Mouse (Mus musculus) liver, embryonic 16.5 days (tissue): Measurements from ENCODE around the gene Tspan13. TPM values are rescaled to one million over a fixed set of nuclear protein-coding genes. Genes with fewer than 3 reads are reported as not detected.

ENCODE experiments used
- ATAC-seq: fragments of 200-750 bp; cut with Nextera tagmentation; 2 replicates; pipeline ENCODE4 v1.8.0; 2017; ENCODE audit warnings: low read depth, mild to moderate bottlenecking, moderate number of reproducible peaks, moderate library complexity
- H3K27ac ChIP-seq: fragments of 300-500 bp; sonication (generic); 2 replicates; pipeline ENCODE4 v1.5.1; 2014; ENCODE audit warnings: mild to moderate bottlenecking, low read length
- H3K27me3 ChIP-seq: fragments of 300-500 bp; sonication (generic); 2 replicates; pipeline ENCODE4 v1.6.1; 2014; ENCODE audit warnings: low read depth, low read length, mixed read lengths; ENCODE audit not compliant: control insufficient read depth, insufficient read depth
- H3K36me3 ChIP-seq: fragments of 300-500 bp; sonication (generic); 2 replicates; pipeline ENCODE4 v1.6.1; 2014; ENCODE audit warnings: mild to moderate bottlenecking; ENCODE audit not compliant: control insufficient read depth, insufficient read depth
- H3K4me1 ChIP-seq: fragments of 300-500 bp; sonication (generic); 2 replicates; pipeline ENCODE4 v1.6.1; 2014; ENCODE audit warnings: low read depth, low read length, mixed read lengths; ENCODE audit not compliant: control insufficient read depth
- H3K4me2 ChIP-seq: fragments of 300-500 bp; sonication (generic); 2 replicates; pipeline ENCODE4 v1.6.1; 2014; ENCODE audit warnings: low read depth, low read length, mixed read lengths
- H3K4me3 ChIP-seq: fragments of 300-500 bp; sonication (generic); 2 replicates; pipeline ENCODE4 v1.5.1; 2014; ENCODE audit warnings: low read depth, mild to moderate bottlenecking, low read length
- H3K9ac ChIP-seq: fragments of 300-500 bp; sonication (generic); 2 replicates; pipeline ENCODE4 v1.6.1; 2014; ENCODE audit warnings: low read depth, low read length
- H3K9me3 ChIP-seq: fragments of 300-500 bp; sonication (generic); replicated peaks from 2 replicates; pipeline ENCODE4 v1.6.1; 2016; ENCODE audit warnings: low read length; ENCODE audit not compliant: control insufficient read depth
- WGBS: fragments of 180-500 bp; shearing (Covaris S2); extraction: QIAGEN DNeasy Blood & Tissue Kit; methylation state at CpG from one replicate; pipeline ENCODE4 v1.1.7; 2014; ENCODE audit not compliant: insufficient replicate concordance; 5-methylcytosine and 5-hydroxymethylcytosine counted together
- polyA plus RNA-seq: library from polyadenylated mRNA; unstranded; fragments of >200 nt; fragmentation: Nextera tagmentation; extraction: Ambion mirVana; gene quantifications from 2 replicates; pipeline ENCODE4 v1.2.1, GENCODE M21; 2015

Tspan13 gene
- polyA plus RNA-seq, 1 experiment from 2014 or later, result 16.6 TPM

DNA sequence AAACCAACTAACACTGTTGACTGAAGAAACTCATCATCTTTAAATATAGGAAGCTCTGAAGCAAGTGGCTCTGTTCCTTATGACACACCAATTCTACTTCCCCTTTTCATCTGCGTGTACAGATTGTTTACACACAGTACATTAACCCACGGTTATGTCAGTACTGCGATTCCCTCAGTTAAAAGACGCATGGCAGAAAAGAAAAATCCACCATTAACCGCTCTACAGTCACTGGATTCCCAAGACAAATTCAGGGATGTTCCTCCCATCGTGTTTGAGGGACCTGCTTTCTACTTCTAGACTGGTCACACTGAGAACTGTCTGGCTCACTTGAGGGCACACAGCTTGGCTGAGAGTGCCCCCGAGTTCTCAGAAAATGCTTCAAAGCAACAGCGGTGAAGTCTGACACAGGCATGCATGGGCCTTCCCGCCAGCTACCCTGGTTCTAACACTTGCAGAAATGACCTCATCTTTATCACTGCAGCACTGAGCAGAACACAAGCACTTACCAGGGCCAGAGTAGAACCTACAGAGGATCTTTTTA is 2.7 kb downstream of the Tspan13 start:
- 21% methylated on average over 9 of the region's 9 CpGs for WGBS
- H3K9ac ChIP-seq, result peak overlapping the region; percentile 20; the same call in 1 of the 2 replicates
- H3K4me1 ChIP-seq, result peaks cover 10% of the 10 kb centered on the region; the same call in 1 of the 2 replicates
- no peak for ATAC-seq
- H3K36me3 ChIP-seq, result no peaks in the 10 kb centered on the region
- H3K4me3 ChIP-seq, result 0 out of 2 replicates have a peak overlapping the region, but pooled peaks have one; percentile 6
- H3K27me3 ChIP-seq, result no peaks in the 10 kb centered on the region
- peak overlapping the region; percentile 24; the same call in 1 of the 2 replicates for H3K27ac ChIP-seq
- H3K9me3 ChIP-seq, result no peaks in the 10 kb centered on the region
- 0 out of 2 replicates have a peak overlapping the region, but pooled peaks have one; percentile 9 for H3K4me2 ChIP-seq

DNA sequence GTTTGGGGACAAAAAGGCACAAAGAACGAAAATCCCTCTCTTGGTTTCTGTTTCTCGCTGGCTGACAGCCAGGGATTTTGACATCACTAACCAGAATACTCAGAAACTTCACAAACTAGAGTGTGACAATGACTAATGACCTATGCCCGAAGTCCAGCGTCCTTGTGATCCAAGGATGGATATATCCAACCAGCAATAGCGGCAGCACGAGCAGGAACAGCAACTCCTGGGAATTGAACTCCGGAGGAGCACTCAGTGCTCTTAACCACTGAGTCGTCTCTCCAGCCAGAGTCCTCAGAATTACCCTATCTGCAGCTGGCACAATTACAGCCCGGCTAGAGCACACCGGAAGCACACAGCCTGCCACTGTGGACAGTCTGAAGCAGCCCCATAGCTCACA is 5.5 kb downstream of the Tspan13 start:
- no peak for ATAC-seq

GRCm38 (mm10) chr12:36036121-36036520 is 6.2 kb downstream of the Tspan13 start:
- ATAC-seq, result no peak
- no peaks in the 10 kb centered on the region for H3K9me3 ChIP-seq
- no peak overlapping the region for H3K9ac ChIP-seq
- no peaks in the 10 kb centered on the region for H3K36me3 ChIP-seq
- no peak overlapping the region for H3K4me3 ChIP-seq
- H3K4me2 ChIP-seq, result no peak overlapping the region
- peaks cover 2% of the 10 kb centered on the region; the same call in 1 of the 2 replicates for H3K4me1 ChIP-seq
- 89% methylated on average over 7 of the region's 7 CpGs for WGBS
- no peak overlapping the region for H3K27ac ChIP-seq
- no peaks in the 10 kb centered on the region for H3K27me3 ChIP-seq

More for the DNA sequence above, 5.5 kb downstream of the Tspan13 start:
- Histone ChIP-seq H3K4me3 (no peak overlapping the region), H3K36me3 (no peaks in the 10 kb centered on the region), H3K4me1 (peaks cover 7% of the 10 kb centered on the region; the same call in 1 of the 2 replicates), H3K4me2 (no peak overlapping the region), H3K9ac (no peak overlapping the region), H3K27me3 (no peaks in the 10 kb centered on the region), H3K27ac (no peak overlapping the region), H3K9me3 (no peaks in the 10 kb centered on the region)
- WGBS, result 70% methylated on average over 10 of the region's 10 CpGs

DNA sequence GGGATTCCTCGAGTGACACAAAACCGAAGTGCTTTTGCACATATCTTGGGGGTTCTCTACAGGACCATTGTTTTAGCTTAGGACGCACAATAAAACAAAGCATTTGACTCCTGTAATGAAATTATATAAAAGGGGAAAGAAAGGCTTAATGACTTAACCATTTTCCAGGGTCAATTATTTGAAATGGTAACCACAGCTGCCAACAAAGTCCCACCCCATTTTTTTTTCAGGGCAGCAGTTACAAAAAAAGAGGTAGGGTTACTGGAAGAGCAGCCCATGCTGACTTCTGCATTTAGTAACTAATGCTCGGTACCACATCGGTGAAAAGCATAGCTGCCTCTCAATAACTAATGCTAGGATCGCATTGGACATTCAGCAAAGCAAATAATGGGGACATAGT is 6.8 kb downstream of the Tspan13 start:
- Histone ChIP-seq H3K4me1 (peaks cover 4% of the 10 kb centered on the region; the same call in 1 of the 2 replicates), H3K27ac (no peak overlapping the region), H3K27me3 (no peaks in the 10 kb centered on the region), H3K4me2 (no peak overlapping the region), H3K9ac (no peak overlapping the region), H3K9me3 (no peaks in the 10 kb centered on the region), H3K4me3 (no peak overlapping the region), H3K36me3 (no peaks in the 10 kb centered on the region)
- WGBS, result 63% methylated on average over 6 of the region's 6 CpGs
- ATAC-seq, result no peak

DNA sequence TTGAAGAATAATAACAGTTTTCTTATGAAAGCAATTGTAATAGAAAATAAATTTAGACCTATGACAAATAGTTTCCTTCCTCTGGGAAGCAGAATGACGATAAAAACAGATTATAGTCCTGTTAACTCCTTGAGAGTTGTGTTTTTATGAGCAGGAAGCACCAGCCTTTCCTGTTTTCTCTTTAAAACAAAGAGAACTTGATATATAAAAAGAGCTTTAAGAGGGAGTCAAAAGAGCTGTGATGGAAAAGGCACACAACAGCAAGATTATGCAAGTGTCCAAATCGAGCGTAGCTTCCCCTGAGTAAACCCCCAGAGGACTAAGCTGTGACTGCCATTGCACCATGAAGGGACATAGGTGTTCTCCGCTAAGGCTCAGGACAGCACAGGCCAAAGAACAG is 9.9 kb downstream of the Tspan13 start:
- H3K4me3 ChIP-seq, result no peak overlapping the region
- 48% methylated on average over 4 of the region's 4 CpGs for WGBS
- no peak overlapping the region for H3K27ac ChIP-seq

DNA sequence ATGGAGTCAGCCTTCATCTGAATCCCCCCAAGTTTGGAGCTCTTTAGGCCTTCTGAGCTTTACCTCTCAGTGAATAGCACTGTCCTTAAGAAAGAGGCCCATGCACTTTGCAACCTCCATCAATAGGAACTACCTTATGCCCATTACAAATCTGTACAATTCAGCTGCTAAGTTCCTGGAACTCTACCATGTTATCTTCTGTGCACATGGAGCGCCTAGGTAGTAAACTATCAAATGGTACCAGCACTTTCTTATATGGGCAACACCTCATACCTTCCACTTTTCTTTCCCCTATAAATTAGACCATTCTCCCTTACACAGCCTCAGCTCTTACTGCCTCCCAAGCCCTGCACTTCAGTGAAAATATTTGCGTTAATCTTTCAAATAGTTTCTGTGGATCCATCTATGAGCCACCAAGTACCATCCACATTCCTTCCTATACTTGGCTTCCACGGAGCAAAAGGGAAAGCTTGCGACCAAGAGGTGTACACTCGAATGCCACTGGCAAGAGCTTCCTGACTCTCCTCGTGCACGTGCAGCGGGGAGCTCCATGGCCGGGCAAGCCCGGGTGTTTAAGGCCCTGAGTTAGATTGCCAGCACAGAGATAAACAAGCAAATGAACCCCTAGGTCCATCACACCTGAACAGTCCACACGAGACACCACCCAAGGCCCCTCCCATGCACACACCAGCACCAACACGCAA is 11.5 kb downstream of the Tspan13 start:
- H3K9ac ChIP-seq, result no peak overlapping the region
- H3K36me3 ChIP-seq, result no peaks in the 10 kb centered on the region
- 0 out of 2 replicates have a peak, but pooled peaks have one; percentile 21 for ATAC-seq
- no peak overlapping the region for H3K27ac ChIP-seq
- H3K9me3 ChIP-seq, result no peaks in the 10 kb centered on the region
- H3K4me1 ChIP-seq, result peaks cover 4% of the 10 kb centered on the region
- WGBS, result 68% methylated on average over 12 of the region's 12 CpGs
- H3K4me3 ChIP-seq, result no peak overlapping the region
- H3K4me2 ChIP-seq, result no peak overlapping the region
- no peaks in the 10 kb centered on the region for H3K27me3 ChIP-seq

More for the DNA sequence above, 9.9 kb downstream of the Tspan13 start:
- peaks cover 4% of the 10 kb centered on the region for H3K4me1 ChIP-seq
- H3K36me3 ChIP-seq, result no peaks in the 10 kb centered on the region
- no peaks in the 10 kb centered on the region for H3K27me3 ChIP-seq
- H3K9me3 ChIP-seq, result no peaks in the 10 kb centered on the region
- ATAC-seq, result no peak
- H3K9ac ChIP-seq, result no peak overlapping the region
- no peak overlapping the region for H3K4me2 ChIP-seq

DNA sequence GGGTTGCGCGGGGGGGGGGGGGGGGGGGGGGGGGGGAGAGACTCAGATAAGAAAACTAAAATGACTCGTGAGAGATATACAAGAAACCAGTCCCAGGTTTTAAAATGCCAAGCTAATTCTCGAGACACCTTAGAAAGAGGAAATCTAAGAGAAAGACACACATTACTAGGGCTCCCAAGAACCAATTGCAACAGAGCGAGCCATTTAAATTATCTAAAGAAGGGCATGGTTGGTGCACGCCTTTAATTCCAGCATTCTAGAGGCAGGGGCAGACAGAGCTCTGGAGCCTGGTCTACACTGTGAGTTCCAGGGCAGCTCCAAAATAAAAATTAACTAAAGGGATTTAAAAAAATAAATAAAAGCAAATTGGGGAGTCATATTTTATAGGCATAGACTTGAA is 12.6 kb downstream of the Tspan13 start:
- Histone ChIP-seq H3K4me1 (peaks cover 4% of the 10 kb centered on the region), H3K9ac (no peak overlapping the region), H3K4me3 (no peak overlapping the region), H3K27me3 (no peaks in the 10 kb centered on the region), H3K27ac (no peak overlapping the region), H3K9me3 (no peaks in the 10 kb centered on the region), H3K4me2 (no peak overlapping the region), H3K36me3 (no peaks in the 10 kb centered on the region)
- ATAC-seq, result no peak
- 26% methylated on average over 4 of the region's 6 CpGs for WGBS

- H3K4me3 ChIP-seq, result no peak overlapping the region
- no peak for ATAC-seq
- 39% methylated on average over 5 of the region's 5 CpGs for WGBS
- no peak overlapping the region for H3K4me2 ChIP-seq
- no peak overlapping the region for H3K27ac ChIP-seq
- no peaks in the 10 kb centered on the region for H3K27me3 ChIP-seq
- H3K9me3 ChIP-seq, result no peaks in the 10 kb centered on the region
- peaks cover 4% of the 10 kb centered on the region for H3K4me1 ChIP-seq
- H3K9ac ChIP-seq, result no peak overlapping the region
- no peaks in the 10 kb centered on the region for H3K36me3 ChIP-seq
These were observed 13.2 kb downstream of the Tspan13 start for GRCm38 (mm10) chr12:36028968-36029645.

GRCm38 (mm10) chr12:36027171-36027570 is 15.1 kb downstream of the Tspan13 start:
- no peak overlapping the region for H3K27ac ChIP-seq
- H3K4me3 ChIP-seq, result no peak overlapping the region
- no peaks in the 10 kb centered on the region for H3K36me3 ChIP-seq
- WGBS, result 68% methylated on average over 2 of the region's 2 CpGs
- ATAC-seq, result no peak
- H3K4me1 ChIP-seq, result peaks cover 4% of the 10 kb centered on the region
- no peak overlapping the region for H3K9ac ChIP-seq
- H3K9me3 ChIP-seq, result no peaks in the 10 kb centered on the region
- no peak overlapping the region for H3K4me2 ChIP-seq
- no peaks in the 10 kb centered on the region for H3K27me3 ChIP-seq
